Mouse (Mus musculus): ENCODE measurements around the gene Btg2. TPM values are rescaled to one million over a fixed set of nuclear protein-coding genes. Genes with fewer than 3 reads are reported as not detected.

Btg2 gene
- polyA plus RNA-seq, 1 experiment from 2014 or later, result 28.6 TPM

DNA sequence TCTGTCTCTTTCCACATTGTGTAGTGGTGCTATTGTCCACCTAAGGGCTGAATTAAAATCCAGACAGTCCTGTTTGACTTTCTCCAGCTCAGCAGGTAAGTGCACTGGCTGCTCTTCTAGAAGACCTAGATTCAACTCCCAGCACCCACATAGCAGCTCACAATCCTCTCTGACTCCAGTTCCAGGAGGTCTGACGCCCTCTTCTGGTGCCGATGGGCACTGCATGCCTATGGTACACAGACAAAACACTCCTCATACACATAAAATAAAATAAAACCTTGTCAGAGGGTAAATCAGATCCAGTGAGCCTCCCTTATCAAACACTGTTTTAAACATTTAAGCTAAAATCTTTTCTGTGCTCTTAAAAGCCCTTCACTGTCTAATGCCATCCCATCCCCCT lies 42.4 kb downstream of the Btg2 start:
- Histone ChIP-seq H3K4me2 (replicated peaks; ENCODE audit: low read depth, low read length) (no peak overlapping the region), H3K36me3 (ENCODE audit: control insufficient read depth, insufficient read depth, low read length) (no peaks in the 10 kb centered on the region), H3K27me3 (ENCODE audit: control insufficient read depth, insufficient read depth, low read length) (no peaks in the 10 kb centered on the region), H3K4me3 (ENCODE audit: low read length) (no peak overlapping the region), H3K4me1 (ENCODE audit: control insufficient read depth, insufficient read depth, low read length) (0 out of 2 replicates have a peak, but pooled peaks cover 6% of the 10 kb centered on the region), H3K9ac (ENCODE audit: low read depth, low read length) (no peak overlapping the region), H3K27ac (ENCODE audit: low read depth, low read length) (no peak overlapping the region), H3K9me3 (ENCODE audit: control insufficient read depth, low read length) (no peaks in the 10 kb centered on the region)
- 72% methylated on average over 2 of the region's 2 CpGs for WGBS
- no peak for ATAC-seq (ENCODE audit: low FRiP score, low TSS enrichment)

GRCm38 (mm10) chr1:134028161-134028846 lies 50.6 kb downstream of the Btg2 start:
- no peaks in the 10 kb centered on the region for H3K36me3 ChIP-seq (ENCODE audit: control insufficient read depth, insufficient read depth, low read length)
- H3K4me3 ChIP-seq (ENCODE audit: low read length), result no peak overlapping the region
- H3K27ac ChIP-seq (ENCODE audit: low read depth, low read length), result no peak overlapping the region
- no peak overlapping the region for H3K4me2 ChIP-seq (replicated peaks; ENCODE audit: low read depth, low read length)
- no peak overlapping the region for H3K9ac ChIP-seq (ENCODE audit: low read depth, low read length)
- no peak for ATAC-seq (ENCODE audit: low FRiP score, low TSS enrichment)
- WGBS, result 64% methylated on average over 14 of the region's 14 CpGs
- H3K4me1 ChIP-seq (ENCODE audit: control insufficient read depth, insufficient read depth, low read length), result no peaks in the 10 kb centered on the region
- no peaks in the 10 kb centered on the region for H3K27me3 ChIP-seq (ENCODE audit: control insufficient read depth, insufficient read depth, low read length)
- H3K9me3 ChIP-seq (ENCODE audit: control insufficient read depth, low read length), result no peaks in the 10 kb centered on the region

- Histone ChIP-seq H3K36me3 (ENCODE audit: control insufficient read depth, insufficient read depth, low read length) (no peaks in the 10 kb centered on the region), H3K27ac (ENCODE audit: low read depth, low read length) (no peak overlapping the region), H3K4me2 (replicated peaks; ENCODE audit: low read depth, low read length) (no peak overlapping the region), H3K9me3 (ENCODE audit: control insufficient read depth, low read length) (no peaks in the 10 kb centered on the region), H3K4me1 (ENCODE audit: control insufficient read depth, insufficient read depth, low read length) (no peaks in the 10 kb centered on the region), H3K9ac (ENCODE audit: low read depth, low read length) (no peak overlapping the region), H3K27me3 (ENCODE audit: control insufficient read depth, insufficient read depth, low read length) (no peaks in the 10 kb centered on the region), H3K4me3 (ENCODE audit: low read length) (no peak overlapping the region)
- WGBS, result 81% methylated on average over 9 of the region's 9 CpGs
- no peak for ATAC-seq (ENCODE audit: low FRiP score, low TSS enrichment)
Measured at GRCm38 (mm10) chr1:134026741-134027140, 52.2 kb downstream of the Btg2 start.

- ATAC-seq (ENCODE audit: low FRiP score, low TSS enrichment), result no peak
- Histone ChIP-seq H3K4me1 (ENCODE audit: control insufficient read depth, insufficient read depth, low read length) (no peaks in the 10 kb centered on the region), H3K4me3 (ENCODE audit: low read length) (no peak overlapping the region), H3K36me3 (ENCODE audit: control insufficient read depth, insufficient read depth, low read length) (no peaks in the 10 kb centered on the region), H3K27ac (ENCODE audit: low read depth, low read length) (no peak overlapping the region), H3K9me3 (ENCODE audit: control insufficient read depth, low read length) (no peaks in the 10 kb centered on the region), H3K27me3 (ENCODE audit: control insufficient read depth, insufficient read depth, low read length) (no peaks in the 10 kb centered on the region), H3K9ac (ENCODE audit: low read depth, low read length) (no peak overlapping the region), H3K4me2 (replicated peaks; ENCODE audit: low read depth, low read length) (no peak overlapping the region)
- WGBS, result 82% methylated on average over 5 of the region's 5 CpGs
Measured at GRCm38 (mm10) chr1:134025975-134026374, 52.9 kb downstream of the Btg2 start.

Other genes starting within 250 kb of the Btg2 start
- gene Optc, start 171.1 kb downstream of the Btg2 start, polyA plus RNA-seq (2014; fragmentation: Nextera tagmentation; extraction: Ambion mirVana), result 0.26 TPM in 1 of 2 replicates, not detected in the other
- gene Prelp, start 157.7 kb downstream of the Btg2 start, polyA plus RNA-seq (2014; fragmentation: Nextera tagmentation; extraction: Ambion mirVana), result 0.39 and 0.84 TPM in 2 replicates
- gene Fmod, start 41.9 kb downstream of the Btg2 start, polyA plus RNA-seq (2014; fragmentation: Nextera tagmentation; extraction: Ambion mirVana), result 1.7 and 4.0 TPM in 2 replicates
- gene Chit1, start 32.1 kb upstream of the Btg2 start, polyA plus RNA-seq (2014; fragmentation: Nextera tagmentation; extraction: Ambion mirVana), result 0.14 and 0.28 TPM in 2 replicates
- 0.57 and 1.6 TPM in 2 replicates for gene Chil1, start 103.1 kb upstream of the Btg2 start, polyA plus RNA-seq (2014; fragmentation: Nextera tagmentation; extraction: Ambion mirVana)
- gene Mybph, start 114.3 kb upstream of the Btg2 start, polyA plus RNA-seq (2014; fragmentation: Nextera tagmentation; extraction: Ambion mirVana), result 0.27 and 0.36 TPM in 2 replicates
- gene Adora1, start 156.3 kb upstream of the Btg2 start, polyA plus RNA-seq (2014; fragmentation: Nextera tagmentation; extraction: Ambion mirVana), result 3.2 TPM in 2 replicates
- 0.97 and 1.4 TPM in 2 replicates for gene Myog, start 210.9 kb upstream of the Btg2 start, polyA plus RNA-seq (2014; fragmentation: Nextera tagmentation; extraction: Ambion mirVana)

Measured in kidney, embryonic 14.5 days (tissue).